Mouse (Mus musculus) stomach, embryonic 16.5 days (tissue): ENCODE data around the gene Cwc25. TPM values are rescaled to one million over a fixed set of nuclear protein-coding genes. Genes with fewer than 3 reads are reported as not detected.

ENCODE experiments used
- ATAC-seq: fragments of 200-750 bp; cut with Nextera tagmentation; 2 replicates; pipeline ENCODE4 v1.8.0; 2017; ENCODE audit warnings: moderate number of reproducible peaks, moderate TSS enrichment; ENCODE audit not compliant: insufficient read depth, low FRiP score
- H3K27ac ChIP-seq: fragments of 300-500 bp; sonication (generic); 2 replicates; pipeline ENCODE4 v1.5.1; 2014; ENCODE audit warnings: low read length
- H3K27me3 ChIP-seq: fragments of 300-500 bp; sonication (generic); 2 replicates; pipeline ENCODE4 v1.6.1; 2014; ENCODE audit warnings: low read length, control low read depth, mixed read lengths; ENCODE audit not compliant: control insufficient read depth, insufficient read depth
- H3K36me3 ChIP-seq: fragments of 300-500 bp; sonication (generic); 2 replicates; pipeline ENCODE4 v1.6.1; 2014; ENCODE audit warnings: low read length; ENCODE audit not compliant: control insufficient read depth, insufficient read depth
- H3K4me1 ChIP-seq: fragments of 300-500 bp; sonication (generic); 2 replicates; pipeline ENCODE4 v1.6.1; 2014; ENCODE audit warnings: low read length, control low read depth, mixed read lengths; ENCODE audit not compliant: control insufficient read depth, insufficient read depth
- H3K4me2 ChIP-seq: fragments of 300-500 bp; sonication (generic); 2 replicates; pipeline ENCODE4 v1.6.1; 2014; ENCODE audit warnings: low read depth, low read length, mixed read lengths
- H3K4me3 ChIP-seq: fragments of 300-500 bp; sonication (generic); replicated peaks from 2 replicates; pipeline ENCODE4 v1.5.1; 2014; ENCODE audit warnings: mild to moderate bottlenecking, low read length
- H3K9ac ChIP-seq: fragments of 300-500 bp; sonication (generic); 2 replicates; pipeline ENCODE4 v1.6.1; 2014; ENCODE audit warnings: low read length
- H3K9me3 ChIP-seq: fragments of 300-500 bp; sonication (generic); replicated peaks from 2 replicates; pipeline ENCODE4 v1.6.1; 2016; ENCODE audit warnings: low read length, control low read depth; ENCODE audit not compliant: control insufficient read depth
- WGBS: fragments of 180-500 bp; shearing (Covaris S2); extraction: QIAGEN DNeasy Blood & Tissue Kit; methylation state at CpG from one replicate; pipeline ENCODE4 v1.1.7; 2014; 5-methylcytosine and 5-hydroxymethylcytosine counted together
- polyA plus RNA-seq: library from polyadenylated mRNA; unstranded; fragments of >200 nt; fragmentation: Nextera tagmentation; extraction: Ambion mirVana; gene quantifications from 2 replicates; pipeline ENCODE4 v1.2.1, GENCODE M21; 2015

The Cwc25 gene
- polyA plus RNA-seq, 1 experiment from 2014 or later = 16.3 TPM

DNA sequence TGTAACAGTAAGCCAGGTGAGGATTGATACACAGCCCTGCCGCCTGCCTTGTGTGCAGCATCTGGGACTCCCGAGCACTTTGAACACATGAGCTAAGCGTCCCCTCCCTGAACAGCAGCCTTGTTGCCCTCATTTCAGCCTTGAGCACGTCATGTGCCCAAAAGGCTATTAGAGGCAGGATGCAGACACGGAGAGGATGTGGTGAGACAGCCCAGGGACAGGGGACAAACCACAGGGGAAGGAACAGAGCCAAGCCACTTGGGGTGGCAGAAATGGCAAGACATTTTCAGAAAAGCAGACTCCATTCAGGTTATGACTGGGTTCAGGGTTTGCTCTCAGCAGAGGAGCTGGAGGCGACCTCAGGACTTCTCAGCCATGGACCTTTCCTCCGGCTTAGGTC lies 38.0 kb downstream of the Cwc25 start:
- H3K4me1 ChIP-seq = no peaks in the 10 kb centered on the region
- H3K4me3 ChIP-seq = no peak overlapping the region
- no peak overlapping the region for H3K4me2 ChIP-seq
- peaks cover 10% of the 10 kb centered on the region for H3K36me3 ChIP-seq
- H3K9me3 ChIP-seq = no peaks in the 10 kb centered on the region
- no peak for ATAC-seq
- H3K9ac ChIP-seq = no peak overlapping the region; the same call in 1 of the 2 replicates
- H3K27me3 ChIP-seq = no peaks in the 10 kb centered on the region
- no peak overlapping the region for H3K27ac ChIP-seq
- WGBS = 69% methylated on average over 7 of the region's 7 CpGs

DNA sequence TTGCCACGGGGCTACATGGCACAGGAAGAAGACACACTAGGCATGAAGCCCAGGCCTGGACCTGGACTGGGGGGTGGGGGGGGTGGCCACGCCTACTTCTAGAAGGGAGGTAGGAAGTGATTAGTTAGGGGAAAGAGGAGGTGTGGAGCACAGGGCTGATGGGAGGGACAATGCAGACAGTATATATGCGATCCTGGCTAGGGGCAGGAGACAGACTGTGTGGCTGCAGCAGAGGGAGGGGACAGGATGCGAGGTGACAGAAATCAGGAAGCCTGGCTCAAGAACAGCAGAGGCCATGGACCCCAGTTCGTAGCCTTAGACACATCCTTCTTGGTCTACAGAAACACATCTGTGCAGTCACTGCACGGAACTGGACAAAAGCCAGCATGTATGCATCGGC lies 42.6 kb downstream of the Cwc25 start:
- no peaks in the 10 kb centered on the region for H3K27me3 ChIP-seq
- no peak overlapping the region for H3K4me3 ChIP-seq
- no peak overlapping the region for H3K27ac ChIP-seq
- H3K9ac ChIP-seq = no peak overlapping the region
- H3K36me3 ChIP-seq = peaks cover 32% of the 10 kb centered on the region
- ATAC-seq = peak; percentile 34; the same call in 1 of the 2 replicates
- peaks cover 8% of the 10 kb centered on the region; the same call in 1 of the 2 replicates for H3K9me3 ChIP-seq
- no peak overlapping the region for H3K4me2 ChIP-seq
- 70% methylated on average over 7 of the region's 7 CpGs for WGBS
- no peaks in the 10 kb centered on the region for H3K4me1 ChIP-seq

DNA sequence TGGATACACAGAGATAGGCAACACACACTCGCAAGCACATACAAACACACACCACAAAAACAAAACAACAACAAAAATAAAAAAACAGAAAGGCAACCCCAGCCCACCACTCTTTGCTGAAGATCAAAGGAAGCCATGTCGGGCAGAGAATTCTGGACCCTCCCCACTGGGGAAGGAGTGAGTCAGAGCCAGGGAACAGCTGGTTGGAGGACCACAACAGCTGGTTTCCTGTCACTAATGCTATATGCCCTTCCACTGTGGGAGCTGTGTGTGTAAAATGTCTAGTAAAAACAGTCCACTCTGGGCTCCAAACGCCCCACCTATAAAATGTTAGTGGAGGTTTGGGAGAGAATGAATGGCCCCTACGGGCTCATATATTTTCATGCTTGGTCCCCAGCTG lies 45.0 kb downstream of the Cwc25 start:
- H3K4me2 ChIP-seq = no peak overlapping the region

GRCm38 (mm10) chr11:97719041-97719440 lies 47.3 kb downstream of the Cwc25 start:
- no peak for ATAC-seq
- no peak overlapping the region for H3K4me3 ChIP-seq
- H3K27me3 ChIP-seq = no peaks in the 10 kb centered on the region
- peaks cover 8% of the 10 kb centered on the region; the same call in 1 of the 2 replicates for H3K9me3 ChIP-seq
- H3K27ac ChIP-seq = no peak overlapping the region
- peaks cover 22% of the 10 kb centered on the region for H3K36me3 ChIP-seq
- no peak overlapping the region for H3K4me2 ChIP-seq
- H3K9ac ChIP-seq = no peak overlapping the region
- whole genome bisulfite sequencing = 83% methylated on average over 4 of the region's 4 CpGs
- H3K4me1 ChIP-seq = no peaks in the 10 kb centered on the region

More for the DNA sequence above, 45.0 kb downstream of the Cwc25 start:
- no peak overlapping the region for H3K4me3 ChIP-seq
- no peak overlapping the region for H3K9ac ChIP-seq
- H3K36me3 ChIP-seq = peaks cover 30% of the 10 kb centered on the region
- no peak overlapping the region for H3K27ac ChIP-seq
- 92% methylated on average over 4 of the region's 4 CpGs for WGBS
- H3K4me1 ChIP-seq = no peaks in the 10 kb centered on the region
- no peak for ATAC-seq
- H3K27me3 ChIP-seq = no peaks in the 10 kb centered on the region
- H3K9me3 ChIP-seq = peaks cover 8% of the 10 kb centered on the region; the same call in 1 of the 2 replicates

GRCm38 (mm10) chr11:97718281-97718860 lies 48.0 kb downstream of the Cwc25 start:
- peaks cover 8% of the 10 kb centered on the region; the same call in 1 of the 2 replicates for H3K9me3 ChIP-seq
- no peaks in the 10 kb centered on the region for H3K27me3 ChIP-seq
- no peak overlapping the region for H3K4me3 ChIP-seq
- H3K4me2 ChIP-seq = no peak overlapping the region
- 77% methylated on average over 15 of the region's 15 CpGs for WGBS
- H3K9ac ChIP-seq = no peak overlapping the region
- no peaks in the 10 kb centered on the region for H3K4me1 ChIP-seq
- H3K36me3 ChIP-seq = peaks cover 26% of the 10 kb centered on the region
- no peak overlapping the region for H3K27ac ChIP-seq
- ATAC-seq = no peak

GRCm38 (mm10) chr11:97717369-97718280 lies 48.7 kb downstream of the Cwc25 start:
- Histone ChIP-seq H3K4me2 (no peak overlapping the region), H3K27me3 (no peaks in the 10 kb centered on the region), H3K9me3 (peaks cover 8% of the 10 kb centered on the region; the same call in 1 of the 2 replicates), H3K4me1 (no peaks in the 10 kb centered on the region), H3K27ac (no peak overlapping the region), H3K9ac (no peak overlapping the region), H3K36me3 (peaks cover 28% of the 10 kb centered on the region), H3K4me3 (no peak overlapping the region)
- 81% methylated on average over 26 of the region's 26 CpGs for WGBS
- no peak for ATAC-seq

DNA sequence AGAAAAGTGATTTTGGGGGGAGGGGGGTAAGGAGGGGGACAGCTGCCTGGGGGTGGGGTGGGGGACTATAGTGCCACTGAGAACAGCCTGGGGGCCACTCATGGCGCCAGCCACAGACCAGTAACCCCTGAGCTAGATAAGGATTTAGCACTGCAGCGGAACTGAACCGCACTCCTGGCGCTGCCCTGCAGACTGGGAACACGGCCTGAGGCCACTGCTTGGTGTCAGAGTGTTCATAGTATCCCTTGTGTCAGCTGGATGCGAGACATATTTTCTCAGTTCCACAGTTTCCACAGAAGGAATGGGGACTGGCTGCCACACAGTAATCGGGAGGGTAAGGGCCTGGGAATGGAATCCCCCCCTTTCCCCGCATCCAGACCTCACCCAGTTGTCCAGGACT lies 50.3 kb downstream of the Cwc25 start:
- H3K4me1 ChIP-seq = no peaks in the 10 kb centered on the region
- no peak for ATAC-seq
- no peak overlapping the region for H3K4me2 ChIP-seq
- H3K9ac ChIP-seq = no peak overlapping the region
- no peak overlapping the region for H3K27ac ChIP-seq
- H3K9me3 ChIP-seq = 0 out of 2 replicates have a peak, but pooled peaks cover under 1% of the 10 kb centered on the region
- H3K4me3 ChIP-seq = no peak overlapping the region
- WGBS = 85% methylated on average over 8 of the region's 8 CpGs
- H3K36me3 ChIP-seq = peaks cover 15% of the 10 kb centered on the region
- H3K27me3 ChIP-seq = no peaks in the 10 kb centered on the region

DNA sequence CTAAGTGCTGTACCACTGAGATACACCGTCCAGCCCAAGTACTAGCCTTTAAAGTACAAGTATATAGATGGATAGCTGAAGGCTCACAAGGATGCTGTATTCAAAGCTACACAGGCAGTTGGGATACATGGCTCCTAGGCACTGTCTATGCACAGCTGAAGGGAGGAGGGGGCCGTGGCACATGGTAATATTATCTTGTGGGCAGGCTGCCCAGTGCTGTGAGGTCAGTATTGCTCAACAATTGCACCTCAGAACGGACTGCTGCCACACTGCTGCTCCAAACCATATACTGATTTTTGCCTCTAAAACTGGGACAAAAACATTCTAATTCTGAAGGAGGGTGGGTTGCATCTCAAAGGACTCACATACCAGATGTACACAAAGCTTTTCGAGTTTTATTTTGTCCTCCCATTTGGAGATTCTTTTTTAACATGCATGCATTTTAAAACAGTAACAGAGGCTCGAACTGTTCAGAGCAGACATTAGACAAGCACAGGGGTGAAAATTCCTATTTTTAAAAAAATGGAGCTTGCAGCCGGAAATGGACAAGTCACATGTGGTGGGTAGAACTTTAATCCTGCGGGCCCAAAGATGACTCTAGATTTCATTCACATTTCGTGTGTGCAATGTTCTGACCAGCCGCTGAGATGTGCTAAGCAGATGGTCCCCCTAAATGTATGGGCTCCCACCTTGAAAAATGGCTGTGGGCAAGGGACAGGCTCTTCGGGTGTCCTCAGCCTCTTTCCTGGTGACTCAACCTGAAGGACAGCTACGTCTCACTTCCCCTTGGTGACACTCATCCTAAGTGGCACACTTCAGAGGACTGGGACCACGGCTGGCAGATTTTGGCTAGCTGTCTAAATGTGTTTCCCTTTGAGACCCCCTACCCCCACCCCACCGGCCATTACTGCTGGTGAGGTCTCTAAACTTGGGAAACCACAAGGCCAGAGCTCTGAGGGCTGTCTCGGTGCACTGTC lies 51.3 kb downstream of the Cwc25 start:
- no peak for ATAC-seq

More for the DNA sequence above, 51.3 kb downstream of the Cwc25 start:
- Histone ChIP-seq H3K36me3 (peaks cover 12% of the 10 kb centered on the region), H3K27ac (no peak overlapping the region), H3K4me3 (no peak overlapping the region), H3K4me2 (no peak overlapping the region), H3K9me3 (no peaks in the 10 kb centered on the region), H3K27me3 (no peaks in the 10 kb centered on the region), H3K4me1 (no peaks in the 10 kb centered on the region), H3K9ac (no peak overlapping the region)
- WGBS = 87% methylated on average over 14 of the region's 14 CpGs
